Comparison of ENCODE assay signal across 8 mouse cellular contexts in genomic region chr7:35554605-35555175, GRCm38 (mm10). TPM values are rescaled to one million over a fixed set of nuclear protein-coding genes. Genes with fewer than 3 reads are reported as not detected.
A peak's percentile ranks its signal among the peaks of the same experiment; 100 is the strongest.
DNase-seq lines count a peak whose midpoint lies in the region; ATAC-seq and TF ChIP-seq lines count a peak whose summit lies in the region.

No protein-coding gene starts in this region.

- peak; percentile 60 for ATAC-seq in forebrain, embryonic 16.5 days
- 0 out of 2 replicates have a peak, but pooled peaks have one; percentile 1 for ATAC-seq in intestine, postnatal 0 days
- peak; percentile 23 for ATAC-seq in limb, embryonic 14.5 days (ENCODE audit: low FRiP score, low read depth)
- peak; percentile 36; the same call in 1 of the 2 replicates for ATAC-seq in midbrain, embryonic 16.5 days

- H3K27ac ChIP-seq in kidney, adult 2 months (ENCODE audit: insufficient read depth, low read depth, low read length) = peak overlapping the region; percentile 98
- H3K27ac ChIP-seq in cerebellum, adult 2 months (ENCODE audit: insufficient read depth, low read length) = peak overlapping the region; percentile 97
- H3K27ac ChIP-seq in forebrain, embryonic 16.5 days (ENCODE audit: low read length) = peak overlapping the region; percentile 87
- peak overlapping the region; percentile 100 for H3K27ac ChIP-seq in intestine, postnatal 0 days (ENCODE audit: low read depth, low read length)
- peak overlapping the region; percentile 96 for H3K27ac ChIP-seq in limb, embryonic 14.5 days (replicated peaks; ENCODE audit: low read depth, low read length)
- peak overlapping the region; percentile 94 for H3K27ac ChIP-seq in midbrain, embryonic 16.5 days (ENCODE audit: low read length)

- H3K27me3 ChIP-seq in kidney, adult 2 months (replicated peaks; ENCODE audit: control insufficient read depth, insufficient read depth, low read length) = no peaks in the 10 kb centered on the region
- H3K27me3 ChIP-seq in cerebellum, adult 2 months (ENCODE audit: control insufficient read depth, insufficient read depth, low read length) = no peaks in the 10 kb centered on the region
- no peaks in the 10 kb centered on the region for H3K27me3 ChIP-seq in forebrain, embryonic 16.5 days (replicated peaks; ENCODE audit: control insufficient read depth, insufficient read depth, low read length)
- no peaks in the 10 kb centered on the region for H3K27me3 ChIP-seq in intestine, postnatal 0 days (replicated peaks; ENCODE audit: control insufficient read depth, insufficient read depth, low read length)
- no peaks in the 10 kb centered on the region for H3K27me3 ChIP-seq in limb, embryonic 14.5 days (ENCODE audit: control insufficient read depth, insufficient read depth, low read length)
- no peaks in the 10 kb centered on the region for H3K27me3 ChIP-seq in midbrain, embryonic 16.5 days (ENCODE audit: control insufficient read depth, insufficient read depth, low read depth, low read length)

- no peak for TF ChIP-seq POLR2A in kidney, adult 2 months (IDR thresholded peaks at IDR 0.05; ENCODE audit: low read depth, low read length)
- TF ChIP-seq POLR2A in cerebellum, adult 2 months (IDR thresholded peaks at IDR 0.05; ENCODE audit: borderline replicate concordance, insufficient read depth, low read length) = no peak
- TF ChIP-seq POLR2A in limb, embryonic 14.5 days (IDR thresholded peaks at IDR 0.05; ENCODE audit: borderline replicate concordance, extremely low read depth, insufficient read depth, insufficient read length) = no peak

- peaks cover 16% of the 10 kb centered on the region for H3K36me3 ChIP-seq in kidney, adult 2 months (ENCODE audit: control insufficient read depth, insufficient read depth, low read length)
- H3K36me3 ChIP-seq in forebrain, embryonic 16.5 days (ENCODE audit: control insufficient read depth, insufficient read depth) = peaks cover 5% of the 10 kb centered on the region
- H3K36me3 ChIP-seq in intestine, postnatal 0 days (ENCODE audit: control insufficient read depth, insufficient read depth) = peaks cover 20% of the 10 kb centered on the region
- peaks cover 8% of the 10 kb centered on the region; the same call in 1 of the 2 replicates for H3K36me3 ChIP-seq in limb, embryonic 14.5 days (ENCODE audit: control insufficient read depth, insufficient read depth, low read length)
- H3K36me3 ChIP-seq in midbrain, embryonic 16.5 days (ENCODE audit: control insufficient read depth, insufficient read depth, low read length) = peaks cover 9% of the 10 kb centered on the region; the same call in 1 of the 2 replicates

- peak overlapping the region; percentile 96 for H3K4me3 ChIP-seq in kidney, adult 2 months (ENCODE audit: insufficient read depth, low read depth, low read length)
- H3K4me3 ChIP-seq in cerebellum, adult 2 months (replicated peaks; ENCODE audit: insufficient read depth, low read depth, low read length) = peak overlapping the region; percentile 79
- peak overlapping the region; percentile 66 for H3K4me3 ChIP-seq in forebrain, embryonic 16.5 days (replicated peaks; ENCODE audit: low read length)
- peak overlapping the region; percentile 75 for H3K4me3 ChIP-seq in intestine, postnatal 0 days (ENCODE audit: low read depth, low read length)
- H3K4me3 ChIP-seq in limb, embryonic 14.5 days (replicated peaks; ENCODE audit: low read length) = peak overlapping the region; percentile 80
- H3K4me3 ChIP-seq in midbrain, embryonic 16.5 days (ENCODE audit: low read depth, low read length) = peak overlapping the region; percentile 83

- TF ChIP-seq CTCF in kidney, adult 2 months (conservative IDR thresholded peaks at IDR 0.05; ENCODE audit: insufficient read depth, insufficient read length, low read depth, low read length) = no peak
- TF ChIP-seq CTCF in cerebellum, adult 2 months (IDR thresholded peaks at IDR 0.05; ENCODE audit: borderline replicate concordance, insufficient read depth, low read depth, low read length) = no peak
- no peak for TF ChIP-seq CTCF in intestine, postnatal 0 days (IDR thresholded peaks at IDR 0.05; ENCODE audit: low read depth)

- peak; percentile 46 for DNase-seq in kidney, adult 2 months
- no peak for DNase-seq in kidney, adult 9 months
- DNase-seq in cerebellum, adult 2 months = peak; percentile 52 to 60
- DNase-seq in limb, embryonic 14.5 days (ENCODE audit: low spot score) = peak; percentile 10
- DNase-seq in telencephalon, adult 2 months (ENCODE audit: low read depth, low spot score) = peak; percentile 27

- H3K4me1 ChIP-seq in kidney, adult 2 months (ENCODE audit: control insufficient read depth, insufficient read depth, low read length) = peaks cover 31% of the 10 kb centered on the region
- peaks cover 4% of the 10 kb centered on the region; the same call in 1 of the 2 replicates for H3K4me1 ChIP-seq in cerebellum, adult 2 months (ENCODE audit: control insufficient read depth, insufficient read depth, low read length)
- peaks cover 12% of the 10 kb centered on the region for H3K4me1 ChIP-seq in forebrain, embryonic 16.5 days (replicated peaks; ENCODE audit: control insufficient read depth, insufficient read depth, low read length)
- H3K4me1 ChIP-seq in intestine, postnatal 0 days (replicated peaks; ENCODE audit: control insufficient read depth, insufficient read depth, low read length) = peaks cover 3% of the 10 kb centered on the region; the same call in 1 of the 2 replicates
- peaks cover 7% of the 10 kb centered on the region; the same call in 1 of the 2 replicates for H3K4me1 ChIP-seq in limb, embryonic 14.5 days (ENCODE audit: control insufficient read depth, insufficient read depth, low read length)
- H3K4me1 ChIP-seq in midbrain, embryonic 16.5 days (ENCODE audit: control insufficient read depth, insufficient read depth, low read length) = peaks cover 13% of the 10 kb centered on the region

- H3K4me2 ChIP-seq in forebrain, embryonic 16.5 days (ENCODE audit: low read length) = peak overlapping the region; percentile 97
- H3K4me2 ChIP-seq in intestine, postnatal 0 days (replicated peaks; ENCODE audit: low read depth) = peak overlapping the region; percentile 97
- peak overlapping the region; percentile 97 for H3K4me2 ChIP-seq in limb, embryonic 14.5 days (replicated peaks; ENCODE audit: low read depth, low read length, severe bottlenecking)
- H3K4me2 ChIP-seq in midbrain, embryonic 16.5 days (ENCODE audit: low read length) = peak overlapping the region; percentile 93

- H3K9me3 ChIP-seq in forebrain, embryonic 16.5 days (ENCODE audit: control insufficient read depth, low read length) = no peaks in the 10 kb centered on the region
- H3K9me3 ChIP-seq in intestine, postnatal 0 days (ENCODE audit: control insufficient read depth) = no peaks in the 10 kb centered on the region
- H3K9me3 ChIP-seq in limb, embryonic 14.5 days (ENCODE audit: control insufficient read depth, low read length) = no peaks in the 10 kb centered on the region
- H3K9me3 ChIP-seq in midbrain, embryonic 16.5 days (replicated peaks; ENCODE audit: control insufficient read depth, low read length, poor library complexity, severe bottlenecking) = no peaks in the 10 kb centered on the region

- 5% methylated on average over 28 of the region's 28 CpGs for WGBS in kidney, adult 2 months
- 4% methylated on average over 28 of the region's 28 CpGs for WGBS in cerebellum, adult 2 months
- whole genome bisulfite sequencing in forebrain, embryonic 16.5 days = 3% methylated on average over 28 of the region's 28 CpGs
- 2% methylated on average over 28 of the region's 28 CpGs for WGBS in intestine, postnatal 0 days
- 4% methylated on average over 28 of the region's 28 CpGs for WGBS in limb, embryonic 14.5 days
- WGBS in midbrain, embryonic 16.5 days = 3% methylated on average over 28 of the region's 28 CpGs

- peak overlapping the region; percentile 84 for H3K9ac ChIP-seq in forebrain, embryonic 16.5 days (replicated peaks; ENCODE audit: low read depth, low read length)
- H3K9ac ChIP-seq in intestine, postnatal 0 days (ENCODE audit: low read depth, low read length) = peak overlapping the region; percentile 94
- H3K9ac ChIP-seq in limb, embryonic 14.5 days (ENCODE audit: low read depth, low read length, severe bottlenecking) = peak overlapping the region; percentile 95
- peak overlapping the region; percentile 93 for H3K9ac ChIP-seq in midbrain, embryonic 16.5 days (ENCODE audit: low read depth, low read length)

RNA-seq across cellular contexts. Expression of gene Nudt19, which starts 1.4 kb away (rescaled TPM):
- polyA plus RNA-seq in kidney, adult 2 months (2012; rRNA removed) = 170 and 255 TPM in 2 replicates
- polyA plus RNA-seq in cerebellum, adult 2 months (2012; rRNA removed) = 88.4 and 103 TPM in 2 replicates
- 111 and 123 TPM in 2 replicates for polyA plus RNA-seq in forebrain, embryonic 16.5 days (2015; fragmentation: Nextera tagmentation; extraction: Ambion mirVana)
- polyA plus RNA-seq in intestine, postnatal 0 days (2015; fragmentation: Nextera tagmentation; extraction: Ambion mirVana) = 81.1 and 87.4 TPM in 2 replicates
- 19.8 and 25.8 TPM in 2 replicates for polyA plus RNA-seq in limb, embryonic 14.5 days (2012; rRNA removed)
- polyA plus RNA-seq in limb, embryonic 14.5 days (2014; fragmentation: Nextera tagmentation; extraction: Ambion mirVana) = 48.5 and 49.0 TPM in 2 replicates
- polyA plus RNA-seq in midbrain, embryonic 16.5 days (2015; fragmentation: Nextera tagmentation; extraction: Ambion mirVana) = 93.0 and 102 TPM in 2 replicates

RNA-seq across cellular contexts. Expression of gene Tdrd12, which starts 17.1 kb away (rescaled TPM):
- 0.25 and 0.33 TPM in 2 replicates for polyA plus RNA-seq in kidney, adult 2 months (2012; rRNA removed)
- polyA plus RNA-seq in cerebellum, adult 2 months (2012; rRNA removed) = 0.35 and 0.54 TPM in 2 replicates
- polyA plus RNA-seq in forebrain, embryonic 16.5 days (2015; fragmentation: Nextera tagmentation; extraction: Ambion mirVana) = 0.60 and 0.84 TPM in 2 replicates
- 1.5 and 2.0 TPM in 2 replicates for polyA plus RNA-seq in intestine, postnatal 0 days (2015; fragmentation: Nextera tagmentation; extraction: Ambion mirVana)
- 0.14 and 0.63 TPM in 2 replicates for polyA plus RNA-seq in limb, embryonic 14.5 days (2012; rRNA removed)
- polyA plus RNA-seq in limb, embryonic 14.5 days (2014; fragmentation: Nextera tagmentation; extraction: Ambion mirVana) = 0.26 and 0.55 TPM in 2 replicates
- 0.37 and 0.63 TPM in 2 replicates for polyA plus RNA-seq in midbrain, embryonic 16.5 days (2015; fragmentation: Nextera tagmentation; extraction: Ambion mirVana)

RNA-seq across cellular contexts. Expression of gene Rgs9bp, which starts 30.7 kb away (rescaled TPM):
- 0.14 and 0.18 TPM in 2 replicates for polyA plus RNA-seq in kidney, adult 2 months (2012; rRNA removed)
- polyA plus RNA-seq in cerebellum, adult 2 months (2012; rRNA removed) = 0.03 and 0.07 TPM in 2 replicates
- 0.11 and 0.22 TPM in 2 replicates for polyA plus RNA-seq in forebrain, embryonic 16.5 days (2015; fragmentation: Nextera tagmentation; extraction: Ambion mirVana)
- polyA plus RNA-seq in intestine, postnatal 0 days (2015; fragmentation: Nextera tagmentation; extraction: Ambion mirVana) = 0.03 TPM in 2 replicates
- polyA plus RNA-seq in limb, embryonic 14.5 days (2012; rRNA removed) = 1.4 and 1.5 TPM in 2 replicates
- polyA plus RNA-seq in limb, embryonic 14.5 days (2014; fragmentation: Nextera tagmentation; extraction: Ambion mirVana) = 0.99 and 1.1 TPM in 2 replicates
- polyA plus RNA-seq in midbrain, embryonic 16.5 days (2015; fragmentation: Nextera tagmentation; extraction: Ambion mirVana) = 0.04 and 0.06 TPM in 2 replicates

RNA-seq across cellular contexts. Expression of gene Ankrd27, which starts 31.4 kb away (rescaled TPM):
- polyA plus RNA-seq in kidney, adult 2 months (2012; rRNA removed) = 18.3 and 19.1 TPM in 2 replicates
- 23.5 and 25.0 TPM in 2 replicates for polyA plus RNA-seq in cerebellum, adult 2 months (2012; rRNA removed)
- polyA plus RNA-seq in forebrain, embryonic 16.5 days (2015; fragmentation: Nextera tagmentation; extraction: Ambion mirVana) = 35.7 and 38.9 TPM in 2 replicates
- polyA plus RNA-seq in intestine, postnatal 0 days (2015; fragmentation: Nextera tagmentation; extraction: Ambion mirVana) = 10.0 and 11.1 TPM in 2 replicates
- 50.8 and 52.2 TPM in 2 replicates for polyA plus RNA-seq in limb, embryonic 14.5 days (2012; rRNA removed)
- 45.8 and 47.6 TPM in 2 replicates for polyA plus RNA-seq in limb, embryonic 14.5 days (2014; fragmentation: Nextera tagmentation; extraction: Ambion mirVana)
- 18.4 and 19.0 TPM in 2 replicates for polyA plus RNA-seq in midbrain, embryonic 16.5 days (2015; fragmentation: Nextera tagmentation; extraction: Ambion mirVana)

Comparison
In these comparisons a context has a peak if more than half of its experiments do, and no peak if none do; other contexts are left out.
1. ATAC-seq: peak in every context shown above with its lines; median percentile 60 in forebrain, embryonic 16.5 days; 36 in midbrain, embryonic 16.5 days; 23 in limb, embryonic 14.5 days; 1 in intestine, postnatal 0 days.